9 mouse cellular contexts compared by ENCODE assay signal in the genomic region with DNA sequence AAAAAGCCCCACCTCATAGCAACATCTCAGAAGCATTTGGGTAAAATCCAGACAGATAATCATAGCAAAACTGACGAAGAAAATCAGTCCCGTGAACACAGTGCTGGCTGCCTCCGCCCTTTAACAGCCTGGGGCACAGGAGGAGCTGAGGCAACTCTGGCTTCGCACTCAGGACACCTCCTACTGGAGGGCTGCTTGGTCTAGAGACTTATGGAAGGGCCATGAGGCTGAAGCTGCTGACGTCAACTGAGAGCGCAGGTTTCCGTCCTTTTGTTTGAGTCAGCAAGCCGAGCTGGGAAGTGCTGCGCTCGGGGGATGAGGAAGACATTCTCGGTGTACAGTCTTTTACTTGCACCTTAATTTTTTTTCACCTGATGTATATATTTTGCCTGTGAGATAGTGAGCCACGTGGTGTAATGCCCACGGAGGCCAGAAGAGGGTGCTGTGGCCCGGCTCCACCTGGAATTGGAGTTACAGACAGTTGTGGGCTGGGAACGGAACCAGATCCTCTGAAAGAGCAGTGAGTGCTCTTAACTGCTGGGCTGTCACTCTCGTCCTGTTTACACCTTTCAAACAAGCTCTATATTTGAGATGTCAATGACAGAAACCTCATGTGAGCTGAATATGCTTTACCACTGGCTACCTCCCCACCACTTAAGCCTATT. TPM values are rescaled to one million over a fixed set of nuclear protein-coding genes. Genes with fewer than 3 reads are reported as not detected.
DNase-seq lines count a peak whose midpoint lies in the region; ATAC-seq and TF ChIP-seq lines count a peak whose summit lies in the region.
"Had no signal": no experiment of that assay in that cellular context is flagged by ENCODE, and none has a peak within 500 bp of the region (broad histone marks: within the 10 kb centered on the region; RNA-seq: fewer than 3 reads in every experiment).

No protein-coding gene starts in this region.

- H3K9ac ChIP-seq in CH12.LX (ENCODE audit: insufficient read depth, low read depth): no peak overlapping the region
- H3K9ac ChIP-seq: liver, embryonic 15.5 days had no signal

- TF ChIP-seq EP300 in CH12.LX (IDR thresholded peaks at IDR 0.05; ENCODE audit: low read length): no peak

- no peaks in the 10 kb centered on the region for H3K4me1 ChIP-seq in kidney, adult 2 months (ENCODE audit: control insufficient read depth, insufficient read depth, low read length)
- peaks cover 0 to 39% of the 10 kb centered on the region in 2 experiments; a peak in 3 of 4 replicates for H3K4me1 ChIP-seq in CH12.LX (ENCODE audit: control insufficient read depth in 1 of 2, insufficient read depth in 2 of 2)
- H3K4me1 ChIP-seq in bone marrow, adult 2 months (ENCODE audit: control insufficient read depth, insufficient read depth, low read length): no peaks in the 10 kb centered on the region
- H3K4me1 ChIP-seq: liver, embryonic 15.5 days had no signal

- H3K36me3 ChIP-seq in kidney, adult 2 months (ENCODE audit: control insufficient read depth, insufficient read depth, low read length): no peaks in the 10 kb centered on the region
- H3K36me3 ChIP-seq in CH12.LX (replicated peaks in 1 of 2; ENCODE audit: control insufficient read depth in 1 of 2, insufficient read depth in 1 of 2, low read length in 1 of 2): peaks cover 0 to 25% of the 10 kb centered on the region in 2 experiments
- H3K36me3 ChIP-seq: liver, embryonic 15.5 days had no signal

- dilution Hi-C loops in CH12.LX (cut with MboI; ENCODE audit: extremely low pct_ligation_motif_present, extremely low pct_unique_long_range_greater_than_20kb, low sequenced_read_pairs): no loop called here

- no peak for DNase-seq in kidney, adult 2 months
- DNase-seq in kidney, postnatal 14 days: no peak
- DNase-seq in CH12.LX (ENCODE audit: extremely low read depth): no peak
- DNase-seq in urinary bladder, postnatal 36 days (ENCODE audit: low spot score in 2 of 2): no peak
- DNase-seq in adrenal gland, postnatal 10 days: no peak
- no peak for DNase-seq in gastrocnemius, postnatal 14 days

- in situ Hi-C loops in CH12.LX (cut with MboI; ENCODE audit: low pct_ligation_motif_present, low pct_unique_long_range_greater_than_20kb, low sequenced_read_pairs): no loop called here

- no peaks in the 10 kb centered on the region for H3K79me2 ChIP-seq in CH12.LX (replicated peaks; ENCODE audit: control insufficient read depth, extremely low read depth, insufficient read depth, poor library complexity, severe bottlenecking)

- no peak overlapping the region for H3K4me2 ChIP-seq in CH12.LX (ENCODE audit: insufficient read depth, low read depth, poor library complexity, severe bottlenecking)
- H3K4me2 ChIP-seq: liver, embryonic 15.5 days had no signal

- WGBS in kidney, adult 2 months: 71% methylated on average over 16 of the region's 16 CpGs
- WGBS in bone marrow, adult 2 months: 74% methylated on average over 16 of the region's 16 CpGs

- peak; percentile 54 for TF ChIP-seq CTCF in kidney, adult 2 months (conservative IDR thresholded peaks at IDR 0.05; ENCODE audit: insufficient read depth, insufficient read length, low read depth, low read length)
- TF ChIP-seq CTCF in CH12.LX (conservative IDR thresholded peaks at IDR 0.05 in 1 of 2, IDR thresholded peaks at IDR 0.05 in 1 of 2; ENCODE audit: low read depth in 2 of 2, low read length in 2 of 2): peak; percentile 14 to 49; a peak in 2 of 4 replicates
- peak; percentile 65 for TF ChIP-seq CTCF in bone marrow, adult 2 months (IDR thresholded peaks at IDR 0.05; ENCODE audit: control insufficient read depth, insufficient read depth, low read length)

- intact Hi-C loops in gastrocnemius, postnatal 14 days (cut with DNase I; ENCODE audit: low total_unique reads): loop anchor here (2.0 kb wide), 1 partner anchor 99 kb away; no protein-coding TSS in a partner anchor

- no peak; the same call in 1 of the 2 replicates for TF ChIP-seq RAD21 in CH12.LX (IDR thresholded peaks at IDR 0.05; ENCODE audit: low read depth, low read length)

- TF ChIP-seq POLR2A in kidney, adult 2 months (IDR thresholded peaks at IDR 0.05; ENCODE audit: low read depth, low read length): no peak
- no peak for TF ChIP-seq POLR2A in CH12.LX (IDR thresholded peaks at IDR 0.05; ENCODE audit: low read depth, low read length)
- TF ChIP-seq POLR2A in bone marrow, adult 2 months (IDR thresholded peaks at IDR 0.05; ENCODE audit: borderline replicate concordance, control insufficient read depth, low read depth, low read length): no peak

- H3K27me3 ChIP-seq in kidney, adult 2 months (replicated peaks; ENCODE audit: control insufficient read depth, insufficient read depth, low read length): no peaks in the 10 kb centered on the region
- no peaks in the 10 kb centered on the region for H3K27me3 ChIP-seq in CH12.LX (replicated peaks)
- H3K27me3 ChIP-seq: liver, embryonic 15.5 days had no signal

- no peaks in the 10 kb centered on the region for H3K9me3 ChIP-seq in CH12.LX (replicated peaks; ENCODE audit: low read length)
- H3K9me3 ChIP-seq: liver, embryonic 15.5 days had no signal

- ATAC-seq in megakaryocyte, adult 5-6 weeks (ENCODE audit: poor library complexity, severe bottlenecking): peak; percentile 36; the same call in 1 of the 2 replicates

- H3K27ac ChIP-seq in kidney, adult 2 months (ENCODE audit: insufficient read depth, low read depth, low read length): no peak overlapping the region
- H3K27ac ChIP-seq in CH12.LX (ENCODE audit: insufficient read depth, low read depth): no peak overlapping the region
- H3K27ac ChIP-seq in bone marrow, adult 2 months (ENCODE audit: control insufficient read depth, insufficient read depth, low read depth, low read length, poor library complexity): no peak overlapping the region
- H3K27ac ChIP-seq: liver, embryonic 15.5 days had no signal

- no peak overlapping the region for H3K4me3 ChIP-seq in kidney, adult 2 months (ENCODE audit: insufficient read depth, low read depth, low read length)
- no peak overlapping the region for H3K4me3 ChIP-seq in CH12.LX (replicated peaks in 1 of 3; ENCODE audit: low read depth in 2 of 3, low read length in 2 of 3, poor library complexity in 1 of 3)
- H3K4me3 ChIP-seq in bone marrow, adult 2 months (replicated peaks; ENCODE audit: control insufficient read depth, low read depth, low read length): no peak overlapping the region
- H3K4me3 ChIP-seq: liver, embryonic 15.5 days had no signal

TF ChIP-seq in CH12.LX, 34 proteins besides CTCF, POLR2A, EP300 and RAD21:
- TF ChIP-seq BHLHE40 (IDR thresholded peaks at IDR 0.05; ENCODE audit: low read depth, low read length) (no peak), SMC3 (IDR thresholded peaks at IDR 0.05; ENCODE audit: low read depth, low read length) (peak; percentile 41)

RNA-seq across cellular contexts. Expression of a gene that starts 18.5 kb away (rescaled TPM):
- polyA plus RNA-seq in kidney, adult 2 months (2012; rRNA removed): 1.0 and 2.2 TPM in 2 replicates
- total RNA-seq in CH12.LX (2012; rRNA removed): 2.3 and 3.3 TPM in 2 replicates
- 2.4 and 3.0 TPM in 2 replicates for total RNA-seq in CH12.LX (2014; rRNA removed)
- 2.7 and 3.6 TPM in 2 replicates for polyA plus RNA-seq in CH12.LX (2012; ENCODE audit: insufficient read length, low read depth)
- 2.4 and 3.7 TPM in 2 replicates for polyA plus RNA-seq in bone marrow, adult 2 months (2011; ENCODE audit: insufficient read depth, insufficient read length, low replicate concordance, missing spikeins)
- total RNA-seq in megakaryocyte, adult 5-6 weeks (2015): 0.42 and 0.64 TPM in 2 replicates
- 0.41 and 0.48 TPM in 2 replicates for total RNA-seq in megakaryocyte, adult 5-6 weeks (2017)
- total RNA-seq in adrenal gland, postnatal 10 days (2021): 1 to 10 TPM; 4.0 to 6.4 TPM
- total RNA-seq in gastrocnemius, postnatal 14 days (2021): 1 to 10 TPM; 2.0 to 2.8 TPM
